Mouse (Mus musculus) cortical plate, adult 2 months (tissue): ENCODE data around the gene Efna1. TPM values are rescaled to one million over a fixed set of nuclear protein-coding genes. Genes with fewer than 3 reads are reported as not detected.

Experiments used
- H3K27ac ChIP-seq: fragments of 200-500 bp; 2 replicates; pipeline ENCODE4 v1.5.1; 2012; ENCODE audit warnings: low read length, control low read depth, inconsistent platforms; ENCODE audit not compliant: insufficient read depth
- H3K4me1 ChIP-seq: fragments of 200-500 bp; 2 replicates; pipeline ENCODE4 v1.6.1; 2011; ENCODE audit warnings: low read length; ENCODE audit not compliant: control insufficient read depth, insufficient read depth
- H3K4me3 ChIP-seq: fragments of 200-500 bp; 2 replicates; pipeline ENCODE4 v1.5.1; 2011; ENCODE audit warnings: mild to moderate bottlenecking, low read length, control low read depth; ENCODE audit not compliant: insufficient read depth
- CTCF ChIP-seq: fragments of 200-500 bp; IDR thresholded peaks from 2 replicates; pipeline ENCODE4 v1.5.1; 2011; ENCODE audit warnings: mild to moderate bottlenecking, control low read depth, low read length; ENCODE audit not compliant: insufficient read depth; ENCODE audit errors: extremely low read depth
- POLR2A ChIP-seq: fragments of 200-500 bp; IDR thresholded peaks from 2 replicates; pipeline ENCODE4 v1.6.1; 2011; ENCODE audit warnings: mild to moderate bottlenecking, low read length, control low read depth; ENCODE audit not compliant: insufficient read depth; ENCODE audit errors: extremely low read depth
- polyA plus RNA-seq: library from polyadenylated mRNA; depleted of rRNA; stranded (reverse); fragments of >200 nt; gene quantifications from 2 replicates; pipeline ENCODE4 v1.2.3, GENCODE M21; 2012

Efna1 gene
- polyA plus RNA-seq, 1 experiment, result 11.7 TPM

GRCm38 (mm10) chr3:89314340-89314739, 33.4 kb upstream of the Efna1 start:
- peaks cover 8% of the 10 kb centered on the region for H3K4me1 ChIP-seq
- H3K27ac ChIP-seq, result 0 out of 2 replicates have a peak overlapping the region, but pooled peaks have one; percentile 13
- H3K4me3 ChIP-seq, result no peak overlapping the region
- TF ChIP-seq CTCF (no peak), POLR2A (no peak)

- TF ChIP-seq CTCF (peak; percentile 85), POLR2A (no peak)
- H3K4me3 ChIP-seq, result no peak overlapping the region
- H3K27ac ChIP-seq, result no peak overlapping the region
- no peaks in the 10 kb centered on the region for H3K4me1 ChIP-seq
Observed at GRCm38 (mm10) chr3:89308089-89308488, 27.1 kb upstream of the Efna1 start.

- Histone ChIP-seq H3K27ac (no peak overlapping the region), H3K4me3 (no peak overlapping the region), H3K4me1 (no peaks in the 10 kb centered on the region)
- TF ChIP-seq POLR2A (no peak), CTCF (no peak)
Observed at GRCm38 (mm10) chr3:89305551-89306325, 24.8 kb upstream of the Efna1 start.

GRCm38 (mm10) chr3:89305105-89305504, 24.2 kb upstream of the Efna1 start:
- H3K4me1 ChIP-seq, result no peaks in the 10 kb centered on the region
- no peak overlapping the region for H3K27ac ChIP-seq
- TF ChIP-seq CTCF, result no peak
- TF ChIP-seq POLR2A, result no peak
- no peak overlapping the region for H3K4me3 ChIP-seq

GRCm38 (mm10) chr3:89304440-89304839, 23.5 kb upstream of the Efna1 start:
- Histone ChIP-seq H3K4me3 (no peak overlapping the region), H3K4me1 (no peaks in the 10 kb centered on the region), H3K27ac (no peak overlapping the region)
- TF ChIP-seq CTCF (no peak), POLR2A (no peak)

GRCm38 (mm10) chr3:89300514-89300913, 19.6 kb upstream of the Efna1 start:
- H3K27ac ChIP-seq, result no peak overlapping the region

GRCm38 (mm10) chr3:89300071-89300470, 19.1 kb upstream of the Efna1 start:
- Histone ChIP-seq H3K4me1 (peaks cover 3% of the 10 kb centered on the region), H3K27ac (no peak overlapping the region), H3K4me3 (no peak overlapping the region)
- TF ChIP-seq POLR2A (no peak), CTCF (no peak)

More at GRCm38 (mm10) chr3:89300514-89300913, 19.6 kb upstream of the Efna1 start:
- no peak overlapping the region for H3K4me3 ChIP-seq
- TF ChIP-seq POLR2A (no peak), CTCF (no peak)
- peaks cover 3% of the 10 kb centered on the region for H3K4me1 ChIP-seq

- TF ChIP-seq POLR2A (no peak), CTCF (no peak)
- no peak overlapping the region for H3K4me3 ChIP-seq
- H3K4me1 ChIP-seq, result peaks cover 3% of the 10 kb centered on the region
- H3K27ac ChIP-seq, result no peak overlapping the region
Observed at GRCm38 (mm10) chr3:89299499-89299898, 18.6 kb upstream of the Efna1 start.

- H3K4me1 ChIP-seq, result peaks cover 3% of the 10 kb centered on the region
- no peak overlapping the region for H3K27ac ChIP-seq
- no peak overlapping the region for H3K4me3 ChIP-seq
- TF ChIP-seq CTCF, result no peak
- TF ChIP-seq POLR2A, result no peak
Observed at GRCm38 (mm10) chr3:89298908-89299307, 18.0 kb upstream of the Efna1 start.

- TF ChIP-seq POLR2A (no peak), CTCF (no peak)
- Histone ChIP-seq H3K4me1 (peaks cover 3% of the 10 kb centered on the region), H3K27ac (0 out of 2 replicates have a peak overlapping the region, but pooled peaks have one; percentile 48), H3K4me3 (no peak overlapping the region)
Observed at GRCm38 (mm10) chr3:89296761-89297396, 15.9 kb upstream of the Efna1 start.
